Mouse (Mus musculus): ENCODE measurements at regions not wholly inside any gene's neighbourhood (a gene's known extent, or its start where the extent isn't known, plus 50 kb on each side); places are given as distances from the start of the nearest gene placed in this dataset.
"Not testable (repeated sequence)": the region's sequence is repeated elsewhere in the genome, so short reads cannot be mapped to it uniquely, and the experiment has no call there.

- DNase-seq (ENCODE audit: extremely low spot score, low spot score), result no peak
Measured at GRCm38 (mm10) chr1:189584831-189585230, 103.1 kb downstream of the Cenpf start.

DNA sequence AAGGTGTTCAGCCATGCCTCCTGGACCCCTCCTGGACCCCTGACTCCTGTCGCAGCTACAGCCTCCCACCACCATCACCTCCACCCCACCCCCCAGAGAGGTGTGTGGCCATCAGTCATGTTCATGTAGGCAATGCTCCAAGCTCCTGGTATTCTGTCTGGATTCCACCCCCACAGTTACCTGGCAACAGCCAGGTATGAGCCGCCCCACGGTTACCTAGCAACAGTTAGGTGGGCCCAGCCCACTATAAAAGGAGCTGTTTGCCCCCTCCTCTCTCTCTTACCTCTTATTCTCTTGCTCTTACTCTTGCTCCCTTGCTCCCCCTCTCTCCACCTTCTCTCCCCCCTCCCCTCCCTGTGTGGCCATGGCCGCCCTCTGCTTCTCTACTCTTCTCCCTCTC, 106.5 kb downstream of the Cenpf start:
- no peak for DNase-seq (ENCODE audit: extremely low spot score, low spot score)

DNA sequence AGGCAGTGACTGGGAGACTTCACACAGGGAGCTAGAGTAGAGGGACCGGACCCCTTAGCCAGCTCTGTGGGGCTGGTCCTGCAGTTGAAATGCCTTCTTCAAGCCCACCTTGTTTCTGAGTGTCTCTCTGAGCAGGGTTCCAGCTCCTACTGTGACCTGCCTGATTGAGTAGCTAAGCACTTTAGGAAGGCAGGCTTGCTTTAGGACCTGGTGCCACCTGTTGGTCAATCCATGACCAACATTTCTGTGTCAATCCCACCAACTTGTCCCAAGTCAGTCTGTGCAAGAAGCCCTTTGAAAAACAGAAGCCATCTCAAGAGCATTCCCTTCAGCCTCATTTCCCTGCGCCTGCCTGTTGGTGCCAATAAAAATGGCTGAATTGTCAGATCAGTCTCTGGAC, 108.5 kb downstream of the Cenpf start:
- DNase-seq (ENCODE audit: extremely low spot score, low spot score), result peak; percentile 27

DNA sequence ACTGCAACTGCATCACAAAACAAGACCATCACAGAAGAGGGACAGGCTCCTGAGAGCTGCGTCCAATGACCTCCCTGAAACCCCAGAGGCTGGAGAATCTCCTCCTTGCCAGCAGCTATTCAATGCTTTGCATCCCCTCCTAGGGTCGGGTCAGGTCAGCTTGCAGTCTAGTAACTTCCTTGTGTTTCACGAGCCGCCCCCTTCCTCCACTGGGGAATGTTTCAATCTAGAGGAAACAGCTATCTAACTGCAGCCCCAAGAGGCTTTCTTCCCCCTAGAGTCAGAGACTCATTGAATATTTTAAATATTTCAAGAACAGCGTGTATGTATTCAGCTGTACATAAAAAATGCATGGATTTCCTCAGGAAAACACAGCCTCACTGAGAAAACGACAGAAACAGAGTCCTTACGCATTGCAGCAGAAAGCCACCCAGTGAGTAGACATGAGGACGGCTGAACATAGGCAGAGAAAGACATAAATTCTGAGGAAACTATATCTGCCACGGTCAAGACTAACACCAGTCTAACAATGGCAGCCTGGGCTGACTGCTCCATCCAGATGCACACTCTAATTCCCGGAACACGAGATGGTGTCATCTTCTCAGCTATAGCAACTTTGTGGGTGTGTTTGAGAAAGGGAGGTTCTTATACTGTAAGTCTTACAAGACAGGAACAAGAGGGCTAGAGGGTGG, 111.4 kb downstream of the Cenpf start:
- DNase-seq (ENCODE audit: extremely low spot score, low spot score), result no peak

DNA sequence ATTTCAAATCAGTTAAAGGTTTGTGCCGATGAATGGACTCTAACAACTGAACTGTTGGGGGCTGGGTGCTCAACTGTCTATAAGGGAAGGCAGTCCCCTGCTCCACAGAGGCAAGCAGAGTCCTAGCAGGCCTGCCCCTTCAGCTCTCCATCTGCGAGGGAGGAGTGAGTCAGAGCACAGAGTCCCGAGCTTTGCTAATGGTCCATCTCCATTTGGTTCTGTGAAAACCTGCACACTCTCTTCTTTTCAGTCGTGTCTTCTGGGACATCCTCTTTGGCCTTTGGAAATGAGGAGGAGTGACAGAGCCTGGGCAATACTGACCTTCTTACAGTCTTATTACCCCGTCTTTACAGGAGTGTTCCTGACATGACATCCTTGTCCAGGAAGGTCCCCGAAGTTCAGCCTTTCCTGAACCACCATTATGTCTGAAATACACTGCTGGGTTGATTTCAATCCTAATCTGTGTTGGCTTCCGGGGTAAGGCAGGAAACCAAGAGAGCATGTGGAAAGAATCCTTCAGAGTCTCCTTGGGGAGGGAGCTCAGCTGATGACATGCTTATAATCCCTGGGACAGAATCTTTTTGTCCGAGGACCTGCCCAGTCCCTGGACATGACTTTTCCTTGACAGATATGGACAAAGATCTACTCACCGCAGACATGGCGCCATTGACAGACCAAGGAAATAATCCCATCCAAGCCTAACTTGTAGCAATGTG, 112.2 kb downstream of the Cenpf start:
- no peak for DNase-seq (ENCODE audit: extremely low spot score, low spot score)

GRCm38 (mm10) chr1:189566491-189566890, 121.4 kb downstream of the Cenpf start:
- no peak for DNase-seq (ENCODE audit: extremely low spot score, low spot score)

DNA sequence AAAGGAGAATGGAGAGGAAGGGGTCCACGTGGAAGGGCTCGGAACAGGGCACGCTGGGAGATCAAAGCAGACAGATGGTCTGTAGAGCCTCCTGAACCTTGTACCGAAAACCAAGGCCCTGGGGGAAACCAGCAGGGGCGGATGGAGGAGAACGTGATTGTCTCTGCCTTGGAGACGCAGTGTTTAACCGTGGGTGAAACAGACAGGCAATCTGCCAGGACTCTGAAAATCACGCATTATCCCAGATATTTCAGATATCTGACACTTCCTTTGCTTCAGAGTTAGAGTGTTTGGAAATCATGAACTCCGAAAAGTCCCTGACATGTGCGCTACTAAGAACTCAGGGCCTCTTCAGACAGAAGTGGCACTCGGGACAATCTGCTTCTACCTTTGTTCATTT, 126.1 kb downstream of the Cenpf start:
- no peak for DNase-seq (ENCODE audit: extremely low spot score, low spot score)

- no peak for DNase-seq (ENCODE audit: extremely low spot score, low spot score)
Measured at GRCm38 (mm10) chr1:189560576-189560975, 127.3 kb downstream of the Cenpf start.

DNA sequence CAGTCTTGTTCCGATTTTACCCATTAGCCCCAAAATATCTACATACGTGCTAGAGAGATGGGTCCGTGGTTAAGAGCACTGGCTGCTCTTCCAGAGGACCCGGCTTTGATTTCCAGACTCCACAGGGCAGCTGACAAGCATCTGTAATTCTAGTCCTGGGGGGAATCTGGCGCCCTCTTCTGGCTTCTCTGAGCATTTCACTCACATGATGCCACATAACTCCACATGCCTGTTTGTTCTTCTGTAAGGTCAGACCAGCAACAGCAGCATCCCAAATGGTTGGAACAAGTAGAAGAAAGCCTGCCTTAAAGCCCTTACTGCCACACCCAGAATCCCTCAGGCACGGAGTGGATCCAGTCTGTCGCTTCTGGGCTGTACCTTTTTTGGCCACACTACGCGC, 137.0 kb downstream of the Cenpf start:
- DNase-seq (ENCODE audit: extremely low spot score, low spot score), result no peak

GRCm38 (mm10) chr1:189532834-189533233, 130.8 kb upstream of the Kcnk2 start:
- no peak for DNase-seq (ENCODE audit: extremely low spot score, low spot score)

DNA sequence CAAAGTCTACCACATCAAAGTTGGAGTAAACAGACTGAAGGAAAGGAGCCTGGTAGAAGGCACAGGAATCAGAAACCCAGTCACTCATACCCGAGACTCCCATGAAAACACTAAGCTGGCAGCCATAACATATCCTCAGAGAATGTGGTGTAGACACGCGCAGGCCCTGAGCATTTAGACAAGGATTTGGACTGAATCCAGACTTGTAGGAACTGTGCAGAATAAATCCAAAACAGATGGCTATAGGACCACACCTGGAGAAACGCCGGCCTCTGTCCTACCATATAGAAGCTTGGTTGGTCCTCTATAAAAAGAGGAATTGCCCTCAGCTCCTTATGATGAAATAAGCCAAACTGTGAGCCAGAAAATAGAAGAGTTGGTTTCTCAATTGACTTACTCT, 124.3 kb upstream of the Kcnk2 start:
- DNase-seq (ENCODE audit: extremely low spot score, low spot score), result no peak

GRCm38 (mm10) chr1:189515476-189515875, 113.4 kb upstream of the Kcnk2 start:
- DNase-seq (ENCODE audit: extremely low spot score, low spot score), result no peak

DNA sequence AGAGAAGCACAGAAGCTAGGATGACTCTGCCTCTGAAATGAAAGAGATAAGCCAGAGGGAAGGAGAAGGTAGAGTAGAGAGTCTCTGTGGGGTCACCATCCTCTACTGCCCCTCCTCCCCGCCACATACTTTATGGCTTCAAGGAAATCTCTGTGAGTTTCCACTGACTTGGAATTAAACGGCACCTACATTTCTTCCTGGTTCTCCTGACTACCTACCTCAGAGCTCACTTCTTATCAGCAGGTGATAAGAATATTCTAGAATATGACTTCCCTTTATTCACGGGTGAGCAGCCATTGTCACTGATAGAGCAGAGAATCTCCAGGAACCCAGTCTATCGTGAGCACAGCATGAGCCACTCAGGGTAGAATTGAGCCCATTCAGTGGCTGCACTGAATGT, 111.3 kb upstream of the Kcnk2 start:
- DNase-seq (ENCODE audit: extremely low spot score, low spot score), result no peak

DNA sequence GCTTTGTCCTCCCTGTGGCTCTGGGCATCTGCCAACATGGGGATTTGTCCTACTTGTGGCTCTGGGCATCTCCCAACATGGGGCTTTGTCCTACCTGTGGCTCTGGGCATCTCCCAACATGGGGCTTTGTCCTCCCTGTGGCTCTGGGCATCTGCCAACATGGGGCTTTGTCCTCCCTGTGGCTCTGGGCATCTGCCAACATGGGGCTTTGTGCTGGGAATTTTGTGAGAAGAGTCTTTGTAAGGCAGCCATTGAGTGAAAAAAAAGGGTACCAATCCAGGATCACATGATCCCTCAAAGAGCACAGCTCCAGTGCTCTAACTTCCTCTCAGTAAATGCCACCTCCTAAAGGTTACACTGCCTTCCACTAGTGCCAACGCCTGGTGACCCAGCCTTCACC, 105.2 kb upstream of the Kcnk2 start:
- not testable (repeated sequence) for DNase-seq (ENCODE audit: extremely low spot score, low spot score)

GRCm38 (mm10) chr1:189499703-189500102, 97.6 kb upstream of the Kcnk2 start:
- no peak for DNase-seq (ENCODE audit: extremely low spot score, low spot score)

- no peak for DNase-seq (ENCODE audit: extremely low spot score, low spot score)
Measured at GRCm38 (mm10) chr1:189499141-189499540, 97.1 kb upstream of the Kcnk2 start.

GRCm38 (mm10) chr1:189497031-189497430, 95.0 kb upstream of the Kcnk2 start:
- DNase-seq (ENCODE audit: extremely low spot score, low spot score), result no peak

GRCm38 (mm10) chr1:189495386-189496150, 93.5 kb upstream of the Kcnk2 start:
- peak; percentile 19 for DNase-seq (ENCODE audit: extremely low spot score, low spot score)

GRCm38 (mm10) chr1:189494896-189495295, 92.8 kb upstream of the Kcnk2 start:
- no peak for DNase-seq (ENCODE audit: extremely low spot score, low spot score)

DNA sequence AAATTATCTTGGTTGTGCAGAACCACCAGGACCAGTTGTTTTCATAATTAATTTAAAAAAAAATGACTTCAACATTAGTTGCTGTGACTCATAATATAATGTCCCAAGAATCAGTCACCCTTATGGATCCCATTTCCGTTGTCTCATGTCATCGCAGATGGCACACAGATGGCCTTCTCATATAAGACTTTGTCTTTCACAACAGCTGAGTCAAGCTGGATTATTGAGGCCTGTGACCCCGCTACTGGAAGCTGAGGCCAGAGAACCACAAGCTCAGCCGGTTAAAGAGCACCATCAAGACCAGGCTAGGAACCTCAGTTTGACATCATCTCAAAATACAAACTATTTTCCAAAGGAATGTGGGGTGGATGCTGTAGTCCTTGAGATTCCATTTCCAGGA, 83.3 kb upstream of the Kcnk2 start:
- no peak for DNase-seq (ENCODE audit: extremely low spot score, low spot score)

DNA sequence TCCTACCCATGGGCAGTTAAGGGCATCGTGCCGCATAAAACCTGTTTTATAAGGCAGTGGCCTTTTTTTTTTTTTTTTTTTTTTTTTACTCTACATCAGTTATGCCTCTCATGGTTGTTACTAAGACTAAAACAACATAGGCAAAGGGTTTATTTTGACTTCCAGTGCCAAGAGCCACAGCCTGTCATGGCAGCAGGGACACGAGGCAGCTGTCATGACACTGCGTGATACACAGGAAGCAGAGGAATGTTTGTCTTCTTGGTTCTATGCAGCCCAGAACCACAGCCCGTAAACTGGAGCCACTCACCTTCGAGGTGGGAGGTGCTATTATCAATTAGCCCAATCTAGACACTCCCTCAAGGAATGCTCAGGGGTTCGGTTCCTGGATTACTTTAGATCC, 81.3 kb upstream of the Kcnk2 start:
- DNase-seq (ENCODE audit: extremely low spot score, low spot score), result no peak

GRCm38 (mm10) chr1:189478051-189478450, 76.0 kb upstream of the Kcnk2 start:
- DNase-seq (ENCODE audit: extremely low spot score, low spot score), result no peak

All from neural tube, embryonic 10.5 days (tissue).